Mouse (Mus musculus) midbrain, embryonic 10.5 days (tissue): ENCODE results near the gene Dnajb12. TPM values are rescaled to one million over a fixed set of nuclear protein-coding genes. Genes with fewer than 3 reads are reported as not detected.

Experiments used
- DNase-seq: peaks from one replicate; pipeline ENCODE4 v3.0.0-alpha.2; 2017; ENCODE audit warnings: low spot score
- H3K27ac ChIP-seq: fragments of 300-500 bp; sonication (generic); replicated peaks from 2 replicates; pipeline ENCODE4 v1.5.1; 2016; ENCODE audit warnings: mild to moderate bottlenecking
- H3K27me3 ChIP-seq: fragments of 300-500 bp; sonication (generic); 2 replicates; pipeline ENCODE4 v1.6.1; 2016; ENCODE audit warnings: low read depth, mild to moderate bottlenecking; ENCODE audit not compliant: poor library complexity, severe bottlenecking
- H3K36me3 ChIP-seq: fragments of 300-500 bp; sonication (generic); 2 replicates; pipeline ENCODE4 v1.6.1; 2016; ENCODE audit warnings: mild to moderate bottlenecking, moderate library complexity
- H3K4me1 ChIP-seq: fragments of 300-500 bp; sonication (generic); 2 replicates; pipeline ENCODE4 v1.6.1; 2016
- H3K4me3 ChIP-seq: fragments of 300-500 bp; sonication (generic); 2 replicates; pipeline ENCODE4 v1.5.1; 2016; ENCODE audit warnings: mild to moderate bottlenecking, moderate library complexity
- H3K9me3 ChIP-seq: fragments of 300-500 bp; sonication (generic); replicated peaks from 2 replicates; pipeline ENCODE4 v1.6.1; 2016; ENCODE audit warnings: mild to moderate bottlenecking
- WGBS: fragments of 180-500 bp; shearing (Covaris S2); methylation state at CpG from one replicate; pipeline ENCODE4 v1.1.7; 2016; 5-methylcytosine and 5-hydroxymethylcytosine counted together
- polyA plus RNA-seq: library from polyadenylated mRNA; unstranded; fragments of >200 nt; fragmentation: Nextera tagmentation; extraction: Ambion mirVana; gene quantifications from 2 replicates; pipeline ENCODE4 v1.2.1, GENCODE M21; 2016

Gene Dnajb12
- polyA plus RNA-seq, 1 experiment from 2014 or later, result 27.6 TPM

GRCm38 (mm10) chr10:59901986-59902605 lies 22.7 kb downstream of the Dnajb12 start:
- H3K4me1 ChIP-seq, result peaks cover 68% of the 10 kb centered on the region

GRCm38 (mm10) chr10:59902606-59902990 lies 23.2 kb downstream of the Dnajb12 start:
- 80% methylated on average over 8 of the region's 8 CpGs for WGBS
- DNase-seq, result no peak
- Histone ChIP-seq H3K4me1 (peaks cover 68% of the 10 kb centered on the region), H3K27ac (peak overlapping the region; percentile 92), H3K4me3 (no peak overlapping the region), H3K27me3 (no peaks in the 10 kb centered on the region), H3K36me3 (0 out of 2 replicates have a peak, but pooled peaks cover 9% of the 10 kb centered on the region), H3K9me3 (no peaks in the 10 kb centered on the region)

More at GRCm38 (mm10) chr10:59901986-59902605, 22.7 kb downstream of the Dnajb12 start:
- H3K4me3 ChIP-seq, result no peak overlapping the region
- no peak for DNase-seq
- 71% methylated on average over 8 of the region's 8 CpGs for WGBS
- no peaks in the 10 kb centered on the region for H3K9me3 ChIP-seq
- H3K36me3 ChIP-seq, result peaks cover 10% of the 10 kb centered on the region; the same call in 1 of the 2 replicates
- H3K27me3 ChIP-seq, result no peaks in the 10 kb centered on the region
- peak overlapping the region; percentile 92 for H3K27ac ChIP-seq

DNA sequence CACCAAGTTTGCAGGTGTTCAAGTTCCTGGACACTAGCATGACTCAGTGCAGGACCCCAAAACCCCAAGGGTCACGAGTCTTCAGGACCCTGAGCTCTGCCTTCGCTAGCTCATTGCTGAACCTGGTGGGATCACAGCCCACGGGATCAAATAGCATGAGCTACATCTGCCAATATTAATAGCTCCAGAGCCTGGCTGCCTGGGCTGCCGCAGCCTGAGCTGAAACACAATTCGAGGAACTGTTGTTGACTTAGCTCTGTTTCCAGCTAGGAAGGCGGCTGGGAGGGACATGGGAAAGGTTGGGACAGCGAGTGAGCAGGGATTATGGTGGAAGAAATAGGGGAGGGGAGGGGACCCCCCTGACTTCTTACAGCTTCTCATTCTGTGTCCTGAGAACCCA lies 23.8 kb downstream of the Dnajb12 start:
- Histone ChIP-seq H3K27me3 (no peaks in the 10 kb centered on the region), H3K4me3 (no peak overlapping the region), H3K27ac (peak overlapping the region; percentile 92), H3K4me1 (peaks cover 68% of the 10 kb centered on the region), H3K36me3 (0 out of 2 replicates have a peak, but pooled peaks cover 6% of the 10 kb centered on the region), H3K9me3 (no peaks in the 10 kb centered on the region)
- 60% methylated on average over 7 of the region's 7 CpGs for WGBS
- DNase-seq, result no peak

GRCm38 (mm10) chr10:59907080-59907609 lies 27.8 kb downstream of the Dnajb12 start:
- H3K27me3 ChIP-seq, result peaks cover 22% of the 10 kb centered on the region
- H3K36me3 ChIP-seq, result no peaks in the 10 kb centered on the region
- no peak overlapping the region for H3K4me3 ChIP-seq
- WGBS, result 49% methylated on average over 3 of the region's 3 CpGs
- H3K27ac ChIP-seq, result peak overlapping the region; percentile 81
- no peak for DNase-seq
- peaks cover 68% of the 10 kb centered on the region for H3K4me1 ChIP-seq
- no peaks in the 10 kb centered on the region for H3K9me3 ChIP-seq

- H3K36me3 ChIP-seq, result no peaks in the 10 kb centered on the region
- DNase-seq, result no peak
- peaks cover 28% of the 10 kb centered on the region for H3K27me3 ChIP-seq
- H3K27ac ChIP-seq, result peak overlapping the region; percentile 81
- no peak overlapping the region for H3K4me3 ChIP-seq
- 45% methylated on average over 7 of the region's 7 CpGs for WGBS
- H3K9me3 ChIP-seq, result no peaks in the 10 kb centered on the region
- H3K4me1 ChIP-seq, result peaks cover 68% of the 10 kb centered on the region
These were observed 28.4 kb downstream of the Dnajb12 start for GRCm38 (mm10) chr10:59907695-59908299.

GRCm38 (mm10) chr10:59908776-59909315 lies 29.5 kb downstream of the Dnajb12 start:
- peaks cover 59% of the 10 kb centered on the region for H3K4me1 ChIP-seq
- H3K9me3 ChIP-seq, result no peaks in the 10 kb centered on the region
- H3K27ac ChIP-seq, result peak overlapping the region; percentile 87

DNA sequence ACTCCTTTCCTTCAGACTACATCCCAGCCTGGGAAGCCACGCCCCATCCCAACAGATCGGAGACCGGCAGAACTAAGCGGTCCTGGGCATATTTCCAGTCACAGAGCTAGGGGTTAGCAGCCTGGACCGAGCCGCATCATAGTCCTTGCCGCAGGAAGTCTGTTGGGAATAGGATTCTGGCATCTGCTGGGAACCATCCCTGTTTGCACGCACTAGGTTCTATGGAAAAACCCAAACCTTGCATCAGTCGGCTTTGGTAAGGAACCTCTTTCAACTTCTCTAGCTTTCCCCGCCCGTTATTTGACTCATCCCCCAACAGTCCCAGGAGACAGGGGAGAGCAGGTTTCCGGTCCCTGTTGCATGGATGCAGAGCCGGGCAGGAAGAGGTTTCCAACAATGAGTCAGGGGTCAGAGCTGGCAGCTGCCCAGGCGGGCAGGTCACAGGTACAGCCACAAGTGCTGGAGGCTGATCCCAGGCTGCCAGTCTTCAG lies 30.0 kb downstream of the Dnajb12 start:
- H3K27me3 ChIP-seq, result peaks cover 28% of the 10 kb centered on the region
- H3K4me1 ChIP-seq, result peaks cover 59% of the 10 kb centered on the region
- peak overlapping the region; percentile 87 for H3K27ac ChIP-seq
- WGBS, result 12% methylated on average over 14 of the region's 14 CpGs
- no peaks in the 10 kb centered on the region for H3K36me3 ChIP-seq
- H3K4me3 ChIP-seq, result peak overlapping the region; percentile 28; the same call in 1 of the 2 replicates
- H3K9me3 ChIP-seq, result no peaks in the 10 kb centered on the region
- no peak for DNase-seq

More at GRCm38 (mm10) chr10:59908776-59909315, 29.5 kb downstream of the Dnajb12 start:
- no peaks in the 10 kb centered on the region for H3K36me3 ChIP-seq
- H3K4me3 ChIP-seq, result 0 out of 2 replicates have a peak overlapping the region, but pooled peaks have one; percentile 28
- peaks cover 28% of the 10 kb centered on the region for H3K27me3 ChIP-seq
- WGBS, result 50% methylated on average over 7 of the region's 7 CpGs
- DNase-seq, result no peak

- no peaks in the 10 kb centered on the region for H3K9me3 ChIP-seq
- H3K27ac ChIP-seq, result peak overlapping the region; percentile 87
- H3K4me1 ChIP-seq, result peaks cover 67% of the 10 kb centered on the region
- H3K36me3 ChIP-seq, result no peaks in the 10 kb centered on the region
- 26% methylated on average over 6 of the region's 6 CpGs for WGBS
- DNase-seq, result no peak
- H3K4me3 ChIP-seq, result peak overlapping the region; percentile 44
- peaks cover 35% of the 10 kb centered on the region for H3K27me3 ChIP-seq
These were observed 31.7 kb downstream of the Dnajb12 start for GRCm38 (mm10) chr10:59911091-59911490.

- Histone ChIP-seq H3K9me3 (no peaks in the 10 kb centered on the region), H3K27ac (peak overlapping the region; percentile 87), H3K36me3 (no peaks in the 10 kb centered on the region), H3K4me3 (peak overlapping the region; percentile 44), H3K4me1 (peaks cover 73% of the 10 kb centered on the region), H3K27me3 (peaks cover 35% of the 10 kb centered on the region)
- DNase-seq, result peak; percentile 70
- WGBS, result 1% methylated on average over 25 of the region's 25 CpGs
These were observed 32.3 kb downstream of the Dnajb12 start for GRCm38 (mm10) chr10:59911561-59912198.

GRCm38 (mm10) chr10:59915196-59915962 lies 36.0 kb downstream of the Dnajb12 start:
- H3K27me3 ChIP-seq, result peaks cover 31% of the 10 kb centered on the region
- H3K4me1 ChIP-seq, result peaks cover 57% of the 10 kb centered on the region
- WGBS, result 91% methylated on average over 8 of the region's 8 CpGs
- no peak for DNase-seq
- no peaks in the 10 kb centered on the region for H3K9me3 ChIP-seq
- H3K27ac ChIP-seq, result peak overlapping the region; percentile 82; the same call in 1 of the 2 replicates
- no peak overlapping the region for H3K4me3 ChIP-seq
- no peaks in the 10 kb centered on the region for H3K36me3 ChIP-seq

DNA sequence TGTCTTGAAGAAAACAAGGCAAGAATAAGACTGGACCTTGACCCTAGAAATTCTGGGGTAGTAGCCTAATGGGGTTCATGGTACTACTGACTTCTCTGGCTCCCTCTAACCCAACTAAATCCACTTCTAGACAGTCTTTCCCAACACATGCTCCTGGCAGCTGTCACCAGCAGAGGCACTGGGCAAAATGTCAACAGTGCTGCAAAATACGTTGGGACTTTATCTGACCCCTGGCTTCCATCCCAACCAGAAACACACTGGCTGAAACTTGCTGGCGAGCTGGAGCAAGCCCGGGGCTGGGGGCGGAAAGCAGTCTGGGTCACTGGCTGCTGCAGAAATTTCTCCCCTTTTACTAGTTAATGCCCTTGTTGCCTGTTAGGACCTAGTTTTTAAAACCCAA lies 36.8 kb downstream of the Dnajb12 start:
- Histone ChIP-seq H3K27ac (peak overlapping the region; percentile 82), H3K27me3 (peaks cover 26% of the 10 kb centered on the region), H3K4me3 (peak overlapping the region; percentile 45), H3K36me3 (no peaks in the 10 kb centered on the region), H3K4me1 (peaks cover 57% of the 10 kb centered on the region), H3K9me3 (no peaks in the 10 kb centered on the region)
- 11% methylated on average over 4 of the region's 4 CpGs for WGBS
- DNase-seq, result no peak

- H3K36me3 ChIP-seq, result no peaks in the 10 kb centered on the region
- 1% methylated on average over 10 of the region's 10 CpGs for WGBS
- peak overlapping the region; percentile 82 for H3K27ac ChIP-seq
- DNase-seq, result peak; percentile 73
- peaks cover 25% of the 10 kb centered on the region for H3K27me3 ChIP-seq
- H3K4me3 ChIP-seq, result peak overlapping the region; percentile 45
- no peaks in the 10 kb centered on the region for H3K9me3 ChIP-seq
- H3K4me1 ChIP-seq, result peaks cover 57% of the 10 kb centered on the region
These were observed 37.3 kb downstream of the Dnajb12 start for GRCm38 (mm10) chr10:59916649-59917048.
